Mouse (Mus musculus) 3T3-L1 (cell line): ENCODE data around the gene Grid2ip.
A peak's percentile ranks its signal among the peaks of the same experiment; 100 is the strongest.

Source experiments
- DNase-seq: peaks from one replicate; pipeline ENCODE4 v3.0.0-alpha.2; 2015; ENCODE audit warnings: low read depth, low spot score

Grid2ip gene

GRCm38 (mm10) chr5:143356686-143357388 is at the start of gene Grid2ip:
Gene Grid2ip, plus strand, starts transcription at chr5:143357338.
- peak; percentile 5 for DNase-seq

- DNase-seq, result no peak
These were observed 48.3 kb upstream of the Grid2ip start for GRCm38 (mm10) chr5:143308825-143309224.

- DNase-seq, result no peak
These were observed 47.2 kb upstream of the Grid2ip start for GRCm38 (mm10) chr5:143309916-143310315.

- DNase-seq, result peak; percentile 86
These were observed 45.3 kb upstream of the Grid2ip start for GRCm38 (mm10) chr5:143311886-143312285.

GRCm38 (mm10) chr5:143314183-143314729 is 42.9 kb upstream of the Grid2ip start:
- no peak for DNase-seq

GRCm38 (mm10) chr5:143314730-143315513 is 42.2 kb upstream of the Grid2ip start, which contains the start of gene E130309D02Rik:
Gene E130309D02Rik, minus strand, starts transcription at chr5:143315360.
- peak; percentile 73 for DNase-seq

- DNase-seq, result no peak
These were observed 41.6 kb upstream of the Grid2ip start for GRCm38 (mm10) chr5:143315514-143315888.

GRCm38 (mm10) chr5:143316605-143317287 is 40.4 kb upstream of the Grid2ip start:
- no peak for DNase-seq

GRCm38 (mm10) chr5:143317288-143317610 is 39.9 kb upstream of the Grid2ip start:
- DNase-seq, result no peak

GRCm38 (mm10) chr5:143328690-143329495 is 28.2 kb upstream of the Grid2ip start, which contains the start of gene Zdhhc4:
Gene Zdhhc4, minus strand, starts transcription at chr5:143329256.
- peak; percentile 85 for DNase-seq

- DNase-seq, result peak; percentile 92
These were observed 23.3 kb upstream of the Grid2ip start for GRCm38 (mm10) chr5:143333872-143334271.

GRCm38 (mm10) chr5:143334418-143335088 is 22.6 kb upstream of the Grid2ip start:
- no peak for DNase-seq

- no peak for DNase-seq
These were observed 22.1 kb upstream of the Grid2ip start for GRCm38 (mm10) chr5:143335089-143335460.

- peak; percentile 32 for DNase-seq
These were observed 20.6 kb upstream of the Grid2ip start for GRCm38 (mm10) chr5:143336559-143336958.

- DNase-seq, result no peak
These were observed 17.5 kb upstream of the Grid2ip start for GRCm38 (mm10) chr5:143339603-143340002.

GRCm38 (mm10) chr5:143346367-143346766 is 10.8 kb upstream of the Grid2ip start:
- no peak for DNase-seq

GRCm38 (mm10) chr5:143356017-143356416 is 1.1 kb upstream of the Grid2ip start:
- no peak for DNase-seq

- no peak for DNase-seq
These were observed 426 bp downstream of the Grid2ip start for GRCm38 (mm10) chr5:143357564-143357963.

GRCm38 (mm10) chr5:143359263-143359662 is 2.1 kb downstream of the Grid2ip start:
- peak; percentile 7 for DNase-seq

GRCm38 (mm10) chr5:143360000-143360399 is 2.9 kb downstream of the Grid2ip start:
- DNase-seq, result peak; percentile 56

- DNase-seq, result no peak
These were observed 4.3 kb downstream of the Grid2ip start for GRCm38 (mm10) chr5:143361428-143361827.
